Mouse (Mus musculus) CD4-positive, CD25-positive, alpha-beta regulatory T cell, adult 2 months (primary cell): Measurements from ENCODE around the gene Tmem201.
"Not testable (repeated sequence)": the region's sequence is repeated elsewhere in the genome, so short reads cannot be mapped to it uniquely, and the experiment has no call there.

ENCODE experiments used
- DNase-seq: peaks from one replicate; pipeline ENCODE4 v3.0.0-alpha.2; 2012; ENCODE audit warnings: low read depth, low spot score

Gene Tmem201

GRCm38 (mm10) chr4:149737383-149738324, at the start of gene Tmem201:
Gene Tmem201, minus strand, starts transcription at chr4:149738044.
- DNase-seq: peak; percentile 98

- no peak for DNase-seq
These were observed 47.1 kb upstream of the Tmem201 start for GRCm38 (mm10) chr4:149784901-149785300.

GRCm38 (mm10) chr4:149784371-149784770, 46.5 kb upstream of the Tmem201 start:
- DNase-seq: no peak

- DNase-seq: no peak
These were observed 45.1 kb upstream of the Tmem201 start for GRCm38 (mm10) chr4:149782975-149783374.

- DNase-seq: peak; percentile 66
These were observed 42.9 kb upstream of the Tmem201 start for GRCm38 (mm10) chr4:149780565-149781356.

GRCm38 (mm10) chr4:149779966-149780365, 42.1 kb upstream of the Tmem201 start:
- DNase-seq: no peak

GRCm38 (mm10) chr4:149777126-149777525, 39.3 kb upstream of the Tmem201 start:
- no peak for DNase-seq

GRCm38 (mm10) chr4:149775760-149776362, 38.0 kb upstream of the Tmem201 start:
- no peak for DNase-seq

- no peak for DNase-seq
These were observed 37.5 kb upstream of the Tmem201 start for GRCm38 (mm10) chr4:149775330-149775729.

GRCm38 (mm10) chr4:149774094-149774470, 36.2 kb upstream of the Tmem201 start, which contains the start of gene Slc25a33:
Gene Slc25a33, minus strand, starts transcription at chr4:149774277.
- DNase-seq: peak; percentile 95

GRCm38 (mm10) chr4:149773408-149774093, 35.7 kb upstream of the Tmem201 start:
- peak; percentile 40 for DNase-seq

- DNase-seq: no peak
These were observed 34.5 kb upstream of the Tmem201 start for GRCm38 (mm10) chr4:149772394-149772793.

- no peak for DNase-seq
These were observed 27.4 kb upstream of the Tmem201 start for GRCm38 (mm10) chr4:149765201-149765600.

GRCm38 (mm10) chr4:149763335-149763734, 25.5 kb upstream of the Tmem201 start:
- no peak for DNase-seq

- DNase-seq: peak; percentile 55
These were observed 21.7 kb upstream of the Tmem201 start for GRCm38 (mm10) chr4:149759517-149759916.

- DNase-seq: no peak
These were observed 20.6 kb upstream of the Tmem201 start for GRCm38 (mm10) chr4:149758423-149758822.

- not testable (repeated sequence) for DNase-seq
These were observed 18.7 kb upstream of the Tmem201 start for GRCm38 (mm10) chr4:149756546-149756945.

- no peak for DNase-seq
These were observed 15.0 kb upstream of the Tmem201 start for GRCm38 (mm10) chr4:149752836-149753235.

- peak; percentile 62 for DNase-seq
These were observed 14.4 kb upstream of the Tmem201 start for GRCm38 (mm10) chr4:149752124-149752799.

- no peak for DNase-seq
These were observed 12.8 kb upstream of the Tmem201 start for GRCm38 (mm10) chr4:149750671-149751070.

GRCm38 (mm10) chr4:149749663-149750015, 11.8 kb upstream of the Tmem201 start:
- not testable (repeated sequence) for DNase-seq
